15 mouse cellular contexts compared by ENCODE assay signal in genomic region chr2:172292525-172293405, GRCm38 (mm10). TPM values are rescaled to one million over a fixed set of nuclear protein-coding genes. Genes with fewer than 3 reads are reported as not detected.
DNase-seq lines count a peak whose midpoint lies in the region; ATAC-seq lines count a peak whose summit lies in the region.
"Had no signal": no experiment of that assay in that cellular context is flagged by ENCODE, and none has a peak within 500 bp of the region (broad histone marks: within the 10 kb centered on the region; RNA-seq: fewer than 3 reads in every experiment).

No protein-coding gene starts in this region.

- H3K4me3 ChIP-seq in kidney, embryonic 14.5 days (ENCODE audit: low read length) = no peak overlapping the region
- H3K4me3 ChIP-seq in forebrain, embryonic 12.5 days (replicated peaks) = no peak overlapping the region
- no peak overlapping the region for H3K4me3 ChIP-seq in hindbrain, embryonic 15.5 days
- H3K4me3 ChIP-seq in neural tube, embryonic 14.5 days (ENCODE audit: low read depth, low read length) = no peak overlapping the region

- H3K27ac ChIP-seq in kidney, embryonic 14.5 days (ENCODE audit: low read depth, low read length) = no peak overlapping the region
- peak overlapping the region; percentile 79 for H3K27ac ChIP-seq in forebrain, embryonic 12.5 days
- H3K27ac ChIP-seq in hindbrain, embryonic 15.5 days (replicated peaks) = peak overlapping the region; percentile 36
- H3K27ac ChIP-seq in neural tube, embryonic 14.5 days (ENCODE audit: low read depth, low read length) = peak overlapping the region; percentile 44; the same call in 1 of the 2 replicates

- 55% methylated on average over 14 of the region's 14 CpGs for WGBS in kidney, embryonic 14.5 days
- WGBS in forebrain, embryonic 12.5 days = 34% methylated on average over 14 of the region's 14 CpGs
- 50% methylated on average over 14 of the region's 14 CpGs for WGBS in hindbrain, embryonic 15.5 days
- 59% methylated on average over 14 of the region's 14 CpGs for WGBS in neural tube, embryonic 14.5 days

- H3K36me3 ChIP-seq in kidney, embryonic 14.5 days (ENCODE audit: control insufficient read depth, insufficient read depth, low read length) = no peaks in the 10 kb centered on the region
- no peaks in the 10 kb centered on the region for H3K36me3 ChIP-seq in forebrain, embryonic 12.5 days (replicated peaks)
- H3K36me3 ChIP-seq in hindbrain, embryonic 15.5 days = no peaks in the 10 kb centered on the region
- H3K36me3 ChIP-seq in neural tube, embryonic 14.5 days (ENCODE audit: control insufficient read depth, insufficient read depth, low read length) = no peaks in the 10 kb centered on the region
- H3K36me3 ChIP-seq: G1E had no signal

- H3K9me3 ChIP-seq in kidney, embryonic 14.5 days (ENCODE audit: control insufficient read depth, low read length) = no peaks in the 10 kb centered on the region
- H3K9me3 ChIP-seq in forebrain, embryonic 12.5 days = no peaks in the 10 kb centered on the region
- H3K9me3 ChIP-seq in hindbrain, embryonic 15.5 days = no peaks in the 10 kb centered on the region
- H3K9me3 ChIP-seq in neural tube, embryonic 14.5 days (ENCODE audit: control insufficient read depth, low read length) = no peaks in the 10 kb centered on the region

- intact Hi-C loops in heart, postnatal 36 days (cut with DNase I) = no loop called here

- H3K4me1 ChIP-seq in kidney, embryonic 14.5 days (ENCODE audit: control insufficient read depth, insufficient read depth, low read length) = no peaks in the 10 kb centered on the region
- H3K4me1 ChIP-seq in forebrain, embryonic 12.5 days = peaks cover 23% of the 10 kb centered on the region
- peaks cover 6% of the 10 kb centered on the region; the same call in 1 of the 2 replicates for H3K4me1 ChIP-seq in hindbrain, embryonic 15.5 days (replicated peaks)
- H3K4me1 ChIP-seq in neural tube, embryonic 14.5 days (ENCODE audit: control insufficient read depth, insufficient read depth, low read length) = 0 out of 2 replicates have a peak, but pooled peaks cover 5% of the 10 kb centered on the region

- peak; percentile 71; the same call in 1 of the 2 replicates for ATAC-seq in kidney, embryonic 14.5 days (ENCODE audit: low FRiP score, low TSS enrichment)
- peak; percentile 54; the same call in 1 of the 2 replicates for ATAC-seq in forebrain, embryonic 12.5 days (ENCODE audit: low FRiP score)
- ATAC-seq in hindbrain, embryonic 15.5 days (ENCODE audit: low FRiP score, low read depth) = no peak
- ATAC-seq in neural tube, embryonic 14.5 days (ENCODE audit: low read depth) = no peak

- H3K27me3 ChIP-seq in kidney, embryonic 14.5 days (ENCODE audit: control insufficient read depth, insufficient read depth, low read length) = no peaks in the 10 kb centered on the region
- peaks cover 24% of the 10 kb centered on the region; the same call in 1 of the 2 replicates for H3K27me3 ChIP-seq in forebrain, embryonic 12.5 days
- no peaks in the 10 kb centered on the region for H3K27me3 ChIP-seq in hindbrain, embryonic 15.5 days
- no peaks in the 10 kb centered on the region for H3K27me3 ChIP-seq in neural tube, embryonic 14.5 days (ENCODE audit: control insufficient read depth, insufficient read depth, low read length)

- no peak overlapping the region for H3K9ac ChIP-seq in kidney, embryonic 14.5 days (ENCODE audit: low read depth, low read length)
- 0 out of 2 replicates have a peak overlapping the region, but pooled peaks have one; percentile 12 for H3K9ac ChIP-seq in forebrain, embryonic 12.5 days
- no peak overlapping the region for H3K9ac ChIP-seq in hindbrain, embryonic 15.5 days
- no peak overlapping the region for H3K9ac ChIP-seq in neural tube, embryonic 14.5 days (replicated peaks; ENCODE audit: low read depth, low read length)

- H3K4me2 ChIP-seq in kidney, embryonic 14.5 days (replicated peaks; ENCODE audit: low read depth, low read length) = no peak overlapping the region
- peak overlapping the region; percentile 24; the same call in 1 of the 2 replicates for H3K4me2 ChIP-seq in forebrain, embryonic 12.5 days
- H3K4me2 ChIP-seq in hindbrain, embryonic 15.5 days = no peak overlapping the region
- H3K4me2 ChIP-seq in neural tube, embryonic 14.5 days (ENCODE audit: low read depth, low read length) = no peak overlapping the region

- no peak for DNase-seq in kidney, postnatal 10 days
- DNase-seq in urinary bladder, adult 2 months (ENCODE audit: low spot score) = no peak
- no peak for DNase-seq in heart, postnatal 36 days
- DNase-seq in cerebellum, adult 9-11 months = no peak
- DNase-seq: adrenal gland, postnatal 36 days; cerebellum, adult 11 months; kidney, postnatal 36 days had no signal

RNA-seq across cellular contexts. Expression of gene Mc3r, which starts 44.5 kb away (rescaled TPM):
- not detected in 2 replicates for polyA plus RNA-seq in kidney, embryonic 14.5 days (2014; fragmentation: Nextera tagmentation; extraction: Ambion mirVana)
- 0.09 TPM in 1 of 2 replicates, not detected in the other for polyA plus RNA-seq in forebrain, embryonic 12.5 days (2016; fragmentation: Nextera tagmentation; extraction: Ambion mirVana)
- polyA plus RNA-seq in hindbrain, embryonic 15.5 days (2015; fragmentation: Nextera tagmentation; extraction: Ambion mirVana) = 0.08 and 0.21 TPM in 2 replicates
- 0.12 TPM in 1 of 2 replicates, not detected in the other for polyA plus RNA-seq in neural tube, embryonic 14.5 days (2014; fragmentation: Nextera tagmentation; extraction: Ambion mirVana)
- not detected in 2 replicates for polyA plus RNA-seq in urinary bladder, adult 2 months (2012; rRNA removed)
- not detected for total RNA-seq in heart, postnatal 36 days (2021)
- total RNA-seq: adrenal gland, postnatal 36 days; gastrocnemius, adult 18-20 months; liver, adult 2 months had no signal
- polyA plus RNA-seq: G1E; liver, adult 2 months; spleen, adult 2 months had no signal

RNA-seq across cellular contexts. Expression of gene Fam210b, which starts 52.6 kb away (rescaled TPM):
- 6.5 and 7.1 TPM in 2 replicates for polyA plus RNA-seq in kidney, embryonic 14.5 days (2014; fragmentation: Nextera tagmentation; extraction: Ambion mirVana)
- 22.4 and 24.1 TPM in 2 replicates for polyA plus RNA-seq in forebrain, embryonic 12.5 days (2016; fragmentation: Nextera tagmentation; extraction: Ambion mirVana)
- polyA plus RNA-seq in hindbrain, embryonic 15.5 days (2015; fragmentation: Nextera tagmentation; extraction: Ambion mirVana) = 17.8 and 19.2 TPM in 2 replicates
- 15.2 and 23.5 TPM in 2 replicates for polyA plus RNA-seq in neural tube, embryonic 14.5 days (2014; fragmentation: Nextera tagmentation; extraction: Ambion mirVana)
- polyA plus RNA-seq in urinary bladder, adult 2 months (2012; rRNA removed) = 20.6 and 22.6 TPM in 2 replicates
- 1 to 10 TPM; 6.8 to 7.1 TPM for total RNA-seq in heart, postnatal 36 days (2021)

Comparison
In these comparisons a context has a peak if more than half of its experiments do, and no peak if none do; other contexts are left out.
1. ATAC-seq: peak in kidney, embryonic 14.5 days (single experiment) and forebrain, embryonic 12.5 days (single experiment); none in hindbrain, embryonic 15.5 days (single experiment) and neural tube, embryonic 14.5 days (single experiment).